Mouse (Mus musculus) induced T-regulatory cell, adult 2 months (primary cell): ENCODE measurements around the gene Gm2042.
"Not testable (repeated sequence)": the region's sequence is repeated elsewhere in the genome, so short reads cannot be mapped to it uniquely, and the experiment has no call there.

Experiments
- DNase-seq: peaks from one replicate; pipeline ENCODE4 v3.0.0-alpha.2; 2012; ENCODE audit warnings: low read depth

Gm2042 gene

DNA sequence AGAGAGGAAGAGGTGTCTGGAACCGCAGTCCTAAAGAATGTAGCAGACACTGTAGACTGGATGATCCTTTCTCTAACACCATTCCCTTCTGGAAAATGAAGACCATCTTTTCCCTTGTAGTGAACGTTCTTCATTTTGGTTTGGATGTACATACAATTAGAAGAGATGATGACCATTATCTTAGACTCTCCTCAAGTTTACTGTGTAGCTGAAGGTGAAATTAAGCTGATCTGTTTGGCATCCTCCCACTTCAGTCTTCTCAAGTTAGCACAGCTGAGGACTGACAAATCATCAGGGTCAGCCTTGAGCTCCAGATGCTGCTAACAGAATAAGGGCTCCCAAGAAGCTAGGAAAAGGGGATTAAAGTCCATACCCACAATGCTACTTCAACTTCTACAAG lies at the start of gene Gm2042:
Gene Gm2042, plus strand, starts transcription at position 301 of the 400 bp plus-strand sequence.
- not testable (repeated sequence) for DNase-seq

DNA sequence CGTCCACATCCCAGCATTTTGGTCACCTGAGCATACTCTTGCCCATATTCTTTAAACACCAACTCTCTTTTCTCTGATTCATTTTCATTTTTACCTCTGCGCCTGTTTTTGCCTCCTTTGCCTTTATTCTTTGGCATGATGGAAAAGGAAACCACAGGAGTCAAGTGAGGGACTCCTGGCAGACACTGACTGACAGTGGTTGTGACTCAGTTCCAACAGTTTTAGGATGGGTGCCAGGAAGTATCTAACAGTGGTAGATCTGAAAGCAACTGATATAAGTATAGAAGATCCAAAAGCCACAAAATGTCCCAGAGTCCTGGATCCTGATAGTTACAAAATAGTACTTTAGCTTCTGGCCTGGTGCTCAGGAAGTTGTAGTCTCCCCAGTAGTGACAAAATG lies 34.2 kb upstream of the Gm2042 start, which contains the start of gene Gm2035:
Gene Gm2035, minus strand, starts transcription at position 137 of the 400 bp plus-strand sequence.
- not testable (repeated sequence) for DNase-seq

DNA sequence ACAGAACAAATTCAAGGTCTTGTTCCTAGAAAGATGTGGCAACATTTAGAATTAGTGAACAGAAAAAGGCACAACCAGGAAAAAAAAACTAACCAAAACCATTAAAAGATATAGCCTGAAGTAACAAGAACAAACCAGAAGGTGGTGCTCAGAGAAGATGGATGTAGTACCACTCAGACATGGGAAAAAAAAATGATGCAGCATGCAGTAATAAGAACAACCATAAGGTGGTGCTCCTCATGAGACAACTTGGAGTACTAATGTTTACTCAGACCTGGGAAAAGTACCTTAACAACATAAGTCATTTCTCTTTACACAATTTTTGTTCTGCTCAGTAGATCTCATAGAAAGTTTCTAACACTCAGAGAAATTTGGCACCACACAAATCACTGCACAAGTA lies 30.1 kb downstream of the Gm2042 start:
- DNase-seq = not testable (repeated sequence)

DNA sequence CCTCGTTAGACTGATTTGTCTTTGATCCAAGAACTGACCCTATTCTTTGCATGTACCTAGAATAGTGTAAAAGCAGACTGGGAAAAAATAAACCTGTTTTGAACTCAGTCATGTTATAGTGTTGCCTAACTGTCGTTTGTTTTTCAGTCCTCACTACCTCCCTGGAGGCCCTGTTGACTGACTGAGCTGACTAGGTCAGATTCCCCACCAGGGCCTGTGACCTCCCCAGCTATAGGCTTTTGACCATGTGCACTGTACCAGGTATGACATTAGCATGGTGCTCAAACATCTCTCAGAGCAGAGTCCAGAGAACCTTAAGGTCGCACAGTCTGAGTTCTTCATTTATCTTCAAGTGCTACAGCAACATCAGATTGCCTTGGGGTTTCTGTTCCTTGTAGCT lies 50.2 kb downstream of the Gm2042 start:
- DNase-seq = not testable (repeated sequence)
